Mouse (Mus musculus) T-cell, adult 2 months (primary cell): ENCODE results near the gene Nkx1-2.

Source experiments
- DNase-seq: peaks from one replicate; pipeline ENCODE4 v3.0.0; 2022; ENCODE audit warnings: low spot score

Nkx1-2 gene

GRCm38 (mm10) chr7:132565831-132566230 lies 33.6 kb downstream of the Nkx1-2 start:
- DNase-seq, result no peak

DNA sequence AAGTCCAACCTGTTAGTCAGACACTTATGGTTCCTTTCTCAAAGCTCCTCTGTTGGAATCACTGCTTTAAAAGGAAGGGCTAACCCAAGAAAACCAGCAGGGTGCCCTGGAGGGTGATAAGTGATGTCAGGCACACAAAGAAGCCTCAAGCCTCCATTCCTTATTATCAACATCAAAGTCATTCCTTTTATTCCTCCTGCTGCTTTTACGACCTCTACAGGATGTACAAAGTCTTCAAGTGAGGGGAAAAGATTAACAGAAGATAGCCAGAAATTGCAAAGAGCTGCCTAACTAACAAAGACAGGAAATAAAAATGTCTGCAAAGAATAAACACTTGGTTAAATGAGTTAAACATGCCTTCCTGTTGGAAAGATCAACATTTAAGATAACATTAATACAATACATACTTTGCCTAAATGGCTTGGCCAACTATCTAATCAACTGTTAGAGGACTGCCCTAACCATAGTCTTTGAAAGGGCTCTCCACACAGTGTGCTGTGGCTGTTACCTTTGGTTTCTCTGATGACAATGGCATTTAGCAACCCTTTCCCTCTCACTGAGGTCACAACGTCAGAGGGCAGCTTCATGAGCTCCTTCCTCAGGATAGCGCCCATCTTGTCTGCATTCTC lies 40.2 kb downstream of the Nkx1-2 start:
- no peak for DNase-seq

DNA sequence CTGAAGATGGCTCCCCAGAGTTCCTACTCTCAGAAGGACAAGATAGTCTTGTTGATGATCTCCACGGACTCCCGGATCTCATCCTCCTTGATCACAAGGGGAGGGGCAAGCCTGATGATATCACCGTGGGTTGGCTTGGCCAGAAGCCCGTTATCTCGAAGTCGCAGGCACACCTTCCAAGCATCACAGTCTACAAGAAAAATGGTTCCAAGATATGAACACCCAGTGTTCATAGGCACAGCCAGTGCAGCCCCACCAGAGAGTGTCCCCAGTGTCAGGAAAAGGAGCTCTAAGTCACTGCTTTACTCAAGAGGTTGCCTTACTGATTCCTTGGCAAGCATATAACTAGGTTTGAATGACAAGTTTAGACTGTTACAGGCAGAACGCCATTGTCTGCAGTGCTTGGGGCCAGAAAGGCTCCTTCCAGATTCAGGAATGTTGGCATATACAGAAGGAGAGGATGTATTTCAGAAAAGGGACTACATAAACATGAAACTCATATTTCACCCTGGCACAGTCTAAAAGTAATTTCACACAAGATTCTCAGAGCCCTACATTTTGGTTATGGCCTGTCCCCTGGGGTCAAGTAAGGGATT lies 41.2 kb downstream of the Nkx1-2 start:
- DNase-seq, result no peak

DNA sequence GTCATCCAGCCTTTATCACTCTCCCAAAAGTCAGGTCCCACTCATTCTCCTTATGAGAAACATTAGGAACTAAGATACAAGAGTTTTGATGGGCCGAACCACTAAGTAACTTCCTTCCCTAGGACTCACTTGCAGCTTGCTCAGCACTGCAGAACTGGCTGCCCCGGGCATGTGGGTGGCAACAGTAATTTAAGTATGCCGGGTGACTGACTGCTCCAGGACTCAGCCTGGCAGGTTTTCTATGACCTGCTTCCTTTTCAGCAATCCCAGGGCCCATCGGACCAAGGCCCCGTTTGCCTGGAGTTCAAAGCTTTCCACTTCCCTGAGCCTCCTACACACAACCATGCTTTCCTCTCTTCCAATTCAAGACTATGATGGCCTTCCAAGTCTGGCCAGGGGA lies 42.9 kb downstream of the Nkx1-2 start:
- DNase-seq, result no peak

DNA sequence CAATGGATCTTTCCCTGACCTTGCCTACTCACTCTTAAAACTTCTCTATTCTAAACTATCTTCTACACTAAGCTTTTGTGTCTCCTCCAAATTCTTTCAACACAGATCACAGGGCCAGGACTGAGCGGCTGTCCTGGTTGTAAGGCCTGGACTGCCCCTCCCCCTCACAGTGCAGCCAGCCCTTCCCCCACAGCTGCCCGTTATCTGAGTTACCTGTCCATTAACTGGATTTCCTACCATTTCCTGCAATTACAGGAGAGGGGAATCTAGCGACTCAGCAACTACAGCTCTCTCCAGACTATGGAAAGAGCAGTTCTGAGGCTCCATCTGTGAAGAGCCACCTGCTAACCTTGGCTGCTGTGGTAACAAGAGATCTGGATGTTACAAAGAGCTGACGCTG lies 43.5 kb downstream of the Nkx1-2 start:
- no peak for DNase-seq

DNA sequence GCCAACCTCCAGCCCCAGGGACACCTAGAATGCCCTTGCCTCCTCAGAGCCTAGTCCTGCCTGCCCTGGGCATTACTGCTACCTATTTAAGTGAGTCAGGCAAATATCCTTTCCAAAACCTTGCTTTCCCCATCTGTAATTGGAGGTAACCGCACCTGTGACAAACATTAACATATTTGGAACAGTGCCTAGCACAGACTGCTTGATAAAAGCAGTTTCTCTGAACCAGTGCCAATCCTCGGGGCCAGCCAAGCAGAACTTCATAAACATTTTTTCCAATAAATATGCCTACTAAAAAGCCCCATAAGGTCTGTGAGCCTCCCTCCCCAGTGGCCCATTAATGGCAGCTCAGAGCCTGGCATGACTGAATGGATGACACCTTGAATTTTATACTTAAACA lies 45.3 kb downstream of the Nkx1-2 start:
- DNase-seq, result no peak

DNA sequence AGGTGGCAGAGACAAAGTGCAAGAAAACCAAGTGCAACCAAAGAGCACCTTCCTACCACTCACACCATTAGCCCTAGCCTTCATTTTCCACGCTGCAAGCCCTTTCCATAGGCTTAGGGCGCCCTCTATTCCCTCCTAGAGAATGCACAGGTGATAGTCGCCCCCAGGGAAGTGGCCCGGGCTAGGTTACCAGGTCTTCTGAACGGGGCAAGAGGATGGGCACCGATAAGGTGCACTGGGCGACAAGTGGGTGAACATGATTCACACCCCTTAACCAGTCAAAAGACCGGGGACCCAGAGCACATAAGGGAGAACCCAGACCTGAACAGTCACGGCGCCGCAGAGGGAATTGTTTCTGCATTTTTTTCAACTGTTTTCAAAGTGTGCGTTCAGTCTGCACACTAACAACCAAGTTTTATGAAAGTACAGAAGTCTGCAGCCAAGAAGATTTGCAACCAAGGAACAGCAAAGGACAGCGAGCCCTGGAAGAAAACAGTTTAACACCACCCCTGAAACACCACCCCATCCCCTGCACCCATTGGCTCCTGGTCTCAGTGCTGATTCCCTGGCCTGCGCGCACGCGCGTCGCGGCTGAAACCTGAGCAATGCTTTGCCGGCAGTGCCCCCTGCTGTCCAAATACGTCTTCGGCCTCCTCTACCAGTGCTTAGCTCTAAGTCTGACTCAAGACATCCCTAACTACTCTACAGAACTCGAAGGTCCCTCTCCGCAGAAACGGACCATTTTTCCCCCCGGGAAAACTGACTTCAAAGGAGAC lies 47.9 kb downstream of the Nkx1-2 start:
- DNase-seq, result peak; percentile 93

DNA sequence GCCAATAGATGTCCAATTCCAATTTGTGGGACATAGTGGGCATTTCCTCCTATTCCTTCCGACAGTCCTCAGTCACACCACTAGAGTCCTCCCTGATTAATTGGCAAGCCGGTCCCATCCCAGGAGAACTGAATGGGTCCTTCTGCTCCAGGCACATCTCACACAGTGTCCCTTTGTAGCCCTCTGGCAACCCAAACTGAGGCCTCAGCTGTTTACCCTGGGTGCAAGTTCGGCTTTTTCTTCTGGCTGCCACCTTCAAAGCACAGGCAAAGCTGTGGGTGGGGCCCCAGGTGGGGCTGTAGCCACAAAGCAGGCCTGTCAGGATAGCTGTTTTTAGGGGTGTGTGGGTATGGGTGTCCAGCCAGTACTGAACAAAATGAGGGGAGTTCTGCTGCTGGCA lies 52.3 kb downstream of the Nkx1-2 start:
- no peak for DNase-seq
